ENCODE assay signal across 32 mouse cellular contexts in the genomic region with DNA sequence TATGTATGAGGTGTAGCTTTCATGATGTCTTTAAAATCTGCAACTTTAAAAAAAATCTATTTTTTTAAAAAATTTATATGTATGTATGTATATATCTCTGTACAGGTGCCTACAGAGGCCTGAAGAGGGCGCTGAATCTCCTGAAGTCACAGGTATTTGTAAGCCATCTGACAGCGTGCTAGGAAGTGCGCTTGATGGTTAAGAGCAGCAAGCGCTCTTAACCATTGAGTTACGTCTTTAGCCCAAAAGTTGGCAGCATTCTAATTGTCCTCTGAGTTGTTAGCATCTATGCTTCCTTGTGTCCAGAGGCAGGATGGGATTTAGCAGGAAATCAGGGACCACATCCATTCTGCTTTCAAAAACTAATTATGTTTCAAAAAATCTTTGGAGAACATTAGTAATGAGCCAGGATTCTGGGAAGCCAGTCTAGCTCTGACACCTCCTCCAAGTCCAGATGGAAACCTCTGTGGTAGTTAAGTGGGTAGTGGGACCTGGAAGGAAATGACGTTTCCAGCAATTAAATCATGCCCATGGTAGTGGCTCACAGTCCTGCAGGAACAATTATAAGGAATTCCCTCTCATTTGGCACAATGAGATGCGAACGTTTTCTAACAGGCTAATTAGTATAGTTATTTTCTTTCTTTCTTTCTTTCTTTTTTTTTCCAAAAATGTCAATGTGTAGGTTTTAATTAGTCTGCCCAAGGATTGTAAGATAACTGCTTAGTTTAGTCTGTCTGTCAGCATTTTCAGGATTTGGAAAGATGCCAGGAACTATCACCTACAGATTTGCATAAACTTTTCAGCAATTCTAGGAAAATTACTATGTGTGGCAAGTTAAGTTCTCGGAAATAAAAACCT.
DNase-seq lines count a peak whose midpoint lies in the region; ATAC-seq and TF ChIP-seq lines count a peak whose summit lies in the region.
"Had no signal": no experiment of that assay in that cellular context is flagged by ENCODE, and none has a peak within 500 bp of the region (broad histone marks: within the 10 kb centered on the region; RNA-seq: fewer than 3 reads in every experiment).

No protein-coding gene starts in this region.

- H3K9me3 ChIP-seq in forebrain, embryonic 12.5 days = no peaks in the 10 kb centered on the region
- no peaks in the 10 kb centered on the region for H3K9me3 ChIP-seq in forebrain, postnatal 0 days (ENCODE audit: low read length)
- H3K9me3 ChIP-seq: embryonic facial prominence, embryonic 10.5 days; embryonic facial prominence, embryonic 15.5 days; heart, embryonic 15.5 days; hindbrain, embryonic 13.5 days; liver, embryonic 12.5 days; midbrain, embryonic 12.5 days; neural tube, embryonic 12.5 days had no signal

- no peaks in the 10 kb centered on the region for H3K27me3 ChIP-seq in forebrain, embryonic 12.5 days
- H3K27me3 ChIP-seq in forebrain, postnatal 0 days (ENCODE audit: insufficient read depth, low read length) = no peaks in the 10 kb centered on the region
- H3K27me3 ChIP-seq: embryonic facial prominence, embryonic 15.5 days; heart, embryonic 15.5 days; hindbrain, embryonic 13.5 days; liver, embryonic 12.5 days; megakaryocyte, embryonic 14.5 days; midbrain, embryonic 12.5 days; neural tube, embryonic 12.5 days had no signal

- peak; percentile 12 to 74 for DNase-seq in left cerebral cortex, postnatal 25 days (ENCODE audit: low spot score in 2 of 2)
- no peak for DNase-seq in left cerebral cortex, postnatal 14 days (ENCODE audit: low spot score in 2 of 2)
- DNase-seq in Muller cell, postnatal 12 days (ENCODE audit: inconsistent ontology term) = peak; percentile 32
- peak; percentile 34 for DNase-seq in forebrain, postnatal 0 days
- DNase-seq in urinary bladder, postnatal 4 days (ENCODE audit: low spot score in 2 of 2) = no peak
- DNase-seq in adrenal gland, adult (ENCODE audit: inconsistent age in 2 of 2, low spot score in 1 of 2) = no peak
- DNase-seq: adrenal gland, postnatal 25 days; B cell, adult 2 months; cerebellum, adult 8-10 months; cerebellum, postnatal 25 days; gastrocnemius, postnatal 14 days; heart, postnatal 36 days; kidney, adult 9 months; kidney, postnatal 14 days; layer of hippocampus, adult 9-11 months; liver, postnatal 0 days; lung, postnatal 4 days; thymus, postnatal 4 days had no signal

- H3K4me3 ChIP-seq in forebrain, embryonic 12.5 days (replicated peaks) = no peak overlapping the region
- H3K4me3 ChIP-seq in forebrain, postnatal 0 days (ENCODE audit: low read depth, low read length) = no peak overlapping the region
- H3K4me3 ChIP-seq: embryonic facial prominence, embryonic 10.5 days; embryonic facial prominence, embryonic 15.5 days; heart, embryonic 15.5 days; hindbrain, embryonic 13.5 days; liver, embryonic 12.5 days; megakaryocyte, embryonic 14.5 days; midbrain, embryonic 12.5 days; myocyte; neural tube, embryonic 12.5 days had no signal

- no peaks in the 10 kb centered on the region for H3K36me3 ChIP-seq in forebrain, embryonic 12.5 days (replicated peaks)
- no peaks in the 10 kb centered on the region for H3K36me3 ChIP-seq in forebrain, postnatal 0 days (ENCODE audit: insufficient read depth)
- H3K36me3 ChIP-seq: embryonic facial prominence, embryonic 10.5 days; embryonic facial prominence, embryonic 15.5 days; G1E; heart, embryonic 15.5 days; hindbrain, embryonic 13.5 days; liver, embryonic 12.5 days; midbrain, embryonic 12.5 days; neural tube, embryonic 12.5 days had no signal

- no peak overlapping the region for H3K9ac ChIP-seq in forebrain, embryonic 12.5 days
- no peak overlapping the region for H3K9ac ChIP-seq in forebrain, postnatal 0 days
- H3K9ac ChIP-seq: embryonic facial prominence, embryonic 15.5 days; heart, embryonic 15.5 days; hindbrain, embryonic 13.5 days; liver, embryonic 12.5 days; liver, postnatal 0 days; midbrain, embryonic 12.5 days; neural tube, embryonic 12.5 days had no signal

- no peak overlapping the region for H3K4me2 ChIP-seq in forebrain, embryonic 12.5 days
- no peak overlapping the region for H3K4me2 ChIP-seq in forebrain, postnatal 0 days (ENCODE audit: low read depth)
- H3K4me2 ChIP-seq: embryonic facial prominence, embryonic 15.5 days; heart, embryonic 15.5 days; hindbrain, embryonic 13.5 days; liver, embryonic 12.5 days; midbrain, embryonic 12.5 days; neural tube, embryonic 12.5 days had no signal

- intact Hi-C loops in left cerebral cortex, postnatal 25 days (cut with DNase I) = no loop called here
- intact Hi-C loops in left cerebral cortex, postnatal 14 days (cut with DNase I) = no loop called here

- no peaks in the 10 kb centered on the region for H3K4me1 ChIP-seq in forebrain, embryonic 12.5 days
- H3K4me1 ChIP-seq in forebrain, postnatal 0 days (ENCODE audit: insufficient read depth) = no peaks in the 10 kb centered on the region
- H3K4me1 ChIP-seq: embryonic facial prominence, embryonic 10.5 days; embryonic facial prominence, embryonic 15.5 days; heart, embryonic 15.5 days; hindbrain, embryonic 13.5 days; liver, embryonic 12.5 days; megakaryocyte, embryonic 14.5 days; midbrain, embryonic 12.5 days; neural tube, embryonic 12.5 days had no signal

- WGBS in forebrain, embryonic 12.5 days = 63% methylated on average over 9 of the region's 9 CpGs
- 48% methylated on average over 9 of the region's 9 CpGs for WGBS in forebrain, postnatal 0 days

- H3K27ac ChIP-seq in forebrain, embryonic 12.5 days = peak overlapping the region; percentile 56; the same call in 1 of the 2 replicates
- no peak overlapping the region for H3K27ac ChIP-seq in forebrain, postnatal 0 days (ENCODE audit: low read depth, low read length)
- H3K27ac ChIP-seq: embryonic facial prominence, embryonic 10.5 days; embryonic facial prominence, embryonic 15.5 days; heart, embryonic 15.5 days; hindbrain, embryonic 13.5 days; liver, embryonic 12.5 days; midbrain, embryonic 12.5 days; neural tube, embryonic 12.5 days had no signal

- ATAC-seq in forebrain, embryonic 12.5 days (ENCODE audit: low FRiP score) = peak; percentile 81; the same call in 1 of the 2 replicates
- ATAC-seq in forebrain, postnatal 0 days = 0 out of 2 replicates have a peak, but pooled peaks have one; percentile 23
- ATAC-seq: intestine, postnatal 0 days; liver, embryonic 12.5 days; liver, postnatal 0 days; lung, postnatal 0 days; Patski had no signal

- no peak for TF ChIP-seq CTCF in forebrain, postnatal 0 days (IDR thresholded peaks at IDR 0.05; ENCODE audit: low read depth)

Comparison
In these comparisons a context has a peak if more than half of its experiments do, and no peak if none do; other contexts are left out.
1. DNase-seq: peak in left cerebral cortex, postnatal 25 days (2 of 2), Muller cell, postnatal 12 days (single experiment) and forebrain, postnatal 0 days (single experiment); none in left cerebral cortex, postnatal 14 days (0 of 2), urinary bladder, postnatal 4 days (0 of 2) and adrenal gland, adult (0 of 2).